ENCODE assay signal across 13 mouse cellular contexts in genomic region chr3:4544730-4545129, GRCm38 (mm10).
"Had no signal": no experiment of that assay in that cellular context is flagged by ENCODE, and none has a peak within 500 bp of the region (broad histone marks: within the 10 kb centered on the region; RNA-seq: fewer than 3 reads in every experiment).

No protein-coding gene starts in this region.

- H3K9me3 ChIP-seq: limb, embryonic 15.5 days; liver, embryonic 12.5 days; neural tube, embryonic 12.5 days had no signal

- H3K27me3 ChIP-seq: limb, embryonic 15.5 days; liver, embryonic 12.5 days; neural tube, embryonic 12.5 days had no signal

- H3K4me2 ChIP-seq: limb, embryonic 15.5 days; liver, embryonic 12.5 days; lung, embryonic 14.5 days; neural tube, embryonic 12.5 days had no signal

- DNase-seq: kidney, adult 9 months; kidney, postnatal 36 days; layer of hippocampus, adult 9-11 months; layer of hippocampus, postnatal 36 days; lung, embryonic 14.5 days; lung, postnatal 10 days; lung, postnatal 4 days; thymus, postnatal 4 days had no signal

- ATAC-seq: liver, embryonic 12.5 days had no signal

- H3K36me3 ChIP-seq: limb, embryonic 15.5 days; liver, embryonic 12.5 days; neural tube, embryonic 12.5 days had no signal

- H3K4me3 ChIP-seq: limb, embryonic 15.5 days; liver, embryonic 12.5 days; neural tube, embryonic 12.5 days had no signal

- H3K4me1 ChIP-seq: limb, embryonic 15.5 days; liver, embryonic 12.5 days; neural tube, embryonic 12.5 days had no signal

- H3K9ac ChIP-seq: limb, embryonic 15.5 days; liver, embryonic 12.5 days; lung, embryonic 14.5 days; neural tube, embryonic 12.5 days had no signal

- H3K27ac ChIP-seq: kidney, postnatal 0 days; limb, embryonic 15.5 days; liver, embryonic 12.5 days; neural tube, embryonic 12.5 days; stomach, postnatal 0 days had no signal
